Mouse (Mus musculus): Measurements from ENCODE around the gene Mau2.

DNA sequence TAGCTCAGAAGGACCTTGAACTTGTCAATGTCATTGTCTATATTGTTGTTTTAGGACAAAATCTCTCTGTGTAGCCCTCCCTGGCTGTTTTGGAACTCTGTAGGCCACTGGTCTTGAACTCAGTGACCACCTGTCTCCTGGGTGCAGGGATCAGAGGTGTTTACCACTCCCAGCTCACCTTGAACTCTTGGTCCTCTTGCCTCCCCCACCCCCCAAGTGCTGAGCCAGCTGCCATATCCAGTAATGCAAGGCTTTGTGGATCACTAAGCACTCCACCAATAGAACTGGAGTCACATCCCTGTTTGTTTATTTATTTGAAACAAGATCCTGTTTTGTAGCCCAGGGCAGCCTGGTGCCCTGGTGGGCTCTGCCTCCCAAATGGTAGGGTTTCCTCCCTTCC, 38.2 kb downstream of the Mau2 start:
- TF ChIP-seq CTCF (IDR thresholded peaks at IDR 0.05; ENCODE audit: low read depth, low read length) = no peak
- TF ChIP-seq POLR2A (IDR thresholded peaks at IDR 0.05; ENCODE audit: insufficient read depth, low read length) = no peak

All from ES-Bruce4 (cell line).